8 mouse cellular contexts compared by ENCODE assay signal in the genomic region with DNA sequence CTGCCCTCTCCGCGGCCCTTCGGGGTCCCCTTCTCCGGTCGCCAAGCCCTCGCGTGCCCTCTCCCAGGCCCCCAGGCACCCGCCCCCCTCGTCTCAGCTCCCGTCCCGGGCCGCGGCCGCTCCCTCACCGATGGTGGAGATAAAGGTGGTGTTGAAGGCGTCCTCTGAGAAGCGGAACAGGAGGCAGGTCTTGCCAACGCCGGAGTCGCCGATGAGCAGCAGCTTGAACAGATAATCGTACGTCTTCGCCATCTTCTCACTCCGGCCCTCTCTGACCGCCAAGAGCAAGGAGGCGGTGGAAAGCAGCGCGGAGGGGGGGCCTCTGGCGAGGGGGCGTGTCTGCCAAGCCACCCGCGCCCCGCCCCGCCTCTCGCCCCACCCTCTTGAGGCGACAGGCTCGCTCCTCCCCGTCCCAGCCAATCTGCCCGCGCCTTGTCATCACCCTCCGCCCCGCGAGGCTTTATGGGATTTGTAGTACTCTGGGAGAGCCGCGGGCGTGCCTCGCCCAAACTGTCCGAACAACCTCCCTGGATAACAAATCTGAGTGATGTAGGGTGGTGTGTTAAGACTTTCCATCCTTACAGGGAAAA. TPM values are rescaled to one million over a fixed set of nuclear protein-coding genes. Genes with fewer than 3 reads are reported as not detected.
A peak's percentile ranks its signal among the peaks of the same experiment; 100 is the strongest.
DNase-seq lines count a peak whose midpoint lies in the region; ATAC-seq and TF ChIP-seq lines count a peak whose summit lies in the region.

A gene (minus strand): TSS at position 306 of the 590 bp plus-strand sequence.

- WGBS in heart, embryonic 12.5 days: 0% methylated on average over 47 of the region's 49 CpGs
- WGBS in kidney, postnatal 0 days: under 1% methylated on average over 48 of the region's 49 CpGs
- 1% methylated on average over 48 of the region's 49 CpGs for WGBS in liver, embryonic 11.5 days
- under 1% methylated on average over 42 of the region's 49 CpGs for WGBS in stomach, embryonic 14.5 days

- no peak for TF ChIP-seq CTCF in kidney, postnatal 0 days (IDR thresholded peaks at IDR 0.05; ENCODE audit: low read depth)

- H3K27ac ChIP-seq in heart, embryonic 12.5 days (ENCODE audit: poor library complexity, severe bottlenecking): peak within 1 kb of the TSS; percentile 80
- H3K27ac ChIP-seq in kidney, postnatal 0 days: peak within 1 kb of the TSS; percentile 88
- H3K27ac ChIP-seq in liver, embryonic 11.5 days (ENCODE audit: low read depth, low read length): peak within 1 kb of the TSS; percentile 90
- peak within 1 kb of the TSS; percentile 86 for H3K27ac ChIP-seq in stomach, embryonic 14.5 days (ENCODE audit: low read length)

- ATAC-seq in erythroid progenitor cell, adult 5-6 weeks (replicated peaks; ENCODE audit: low FRiP score, poor library complexity, severe bottlenecking): peak; percentile 84
- peak; percentile 96 for ATAC-seq in heart, embryonic 12.5 days (ENCODE audit: insufficient number of reproducible peaks, low FRiP score)
- ATAC-seq in kidney, postnatal 0 days (replicated peaks; ENCODE audit: low FRiP score, low read depth): peak; percentile 98
- peak; percentile 90 for ATAC-seq in liver, embryonic 11.5 days (replicated peaks; ENCODE audit: low FRiP score)
- peak; percentile 98 for ATAC-seq in stomach, embryonic 14.5 days (ENCODE audit: insufficient number of reproducible peaks, insufficient read depth, low FRiP score, low read depth)

- no peaks in the 10 kb centered on the region for H3K27me3 ChIP-seq in heart, embryonic 12.5 days (replicated peaks)
- no peaks in the 10 kb centered on the region for H3K27me3 ChIP-seq in kidney, postnatal 0 days (ENCODE audit: insufficient read depth, low read length)
- H3K27me3 ChIP-seq in liver, embryonic 11.5 days (replicated peaks; ENCODE audit: control insufficient read depth, insufficient read depth, low read length): no peaks in the 10 kb centered on the region
- H3K27me3 ChIP-seq in stomach, embryonic 14.5 days (ENCODE audit: control insufficient read depth, insufficient read depth, low read length): no peaks in the 10 kb centered on the region

- peaks cover 34% of the 10 kb centered on the region for H3K4me1 ChIP-seq in heart, embryonic 12.5 days (replicated peaks)
- H3K4me1 ChIP-seq in kidney, postnatal 0 days (replicated peaks; ENCODE audit: insufficient read depth, low read length): no peaks in the 10 kb centered on the region; the same call in none of the 2 replicates
- peaks cover 37% of the 10 kb centered on the region for H3K4me1 ChIP-seq in liver, embryonic 11.5 days (replicated peaks; ENCODE audit: control insufficient read depth, insufficient read depth, low read length)
- H3K4me1 ChIP-seq in stomach, embryonic 14.5 days (ENCODE audit: control insufficient read depth, insufficient read depth, low read length): peaks cover 13% of the 10 kb centered on the region; the same call in 1 of the 2 replicates

- peak within 1 kb of the TSS; percentile 80 for H3K9ac ChIP-seq in heart, embryonic 12.5 days
- H3K9ac ChIP-seq in kidney, postnatal 0 days (ENCODE audit: low read depth, low read length): peak within 1 kb of the TSS; percentile 84
- H3K9ac ChIP-seq in liver, embryonic 11.5 days (ENCODE audit: low read depth, low read length): peak within 1 kb of the TSS; percentile 96
- H3K9ac ChIP-seq in stomach, embryonic 14.5 days (replicated peaks; ENCODE audit: low read depth, low read length): peak within 1 kb of the TSS; percentile 86

- H3K36me3 ChIP-seq in heart, embryonic 12.5 days: no peaks in the 10 kb centered on the region
- H3K36me3 ChIP-seq in kidney, postnatal 0 days (ENCODE audit: insufficient read depth, low read length): no peaks in the 10 kb centered on the region
- no peaks in the 10 kb centered on the region for H3K36me3 ChIP-seq in liver, embryonic 11.5 days (ENCODE audit: control insufficient read depth, insufficient read depth, low read length)
- H3K36me3 ChIP-seq in stomach, embryonic 14.5 days (ENCODE audit: control insufficient read depth, insufficient read depth, low read length): no peaks in the 10 kb centered on the region

- DNase-seq in CD4-positive helper T cell, adult 2 months (ENCODE audit: low read depth, low spot score): peak; percentile 96
- peak; percentile 95 for DNase-seq in brain, embryonic 18.5 days (ENCODE audit: low read depth, low spot score)
- peak; percentile 98 for DNase-seq in kidney, postnatal 0 days (ENCODE audit: low spot score)
- peak; percentile 97 for DNase-seq in liver, embryonic 11.5 days (ENCODE audit: low spot score)
- peak; percentile 96 for DNase-seq in naive thymus-derived CD4-positive, alpha-beta T cell, adult 2 months (ENCODE audit: low read depth)

- no peaks in the 10 kb centered on the region for H3K9me3 ChIP-seq in heart, embryonic 12.5 days (replicated peaks)
- H3K9me3 ChIP-seq in kidney, postnatal 0 days (replicated peaks; ENCODE audit: low read length): no peaks in the 10 kb centered on the region
- no peaks in the 10 kb centered on the region for H3K9me3 ChIP-seq in liver, embryonic 11.5 days (ENCODE audit: control insufficient read depth, low read length)
- no peaks in the 10 kb centered on the region for H3K9me3 ChIP-seq in stomach, embryonic 14.5 days (ENCODE audit: control insufficient read depth, low read depth, low read length)

- peak within 1 kb of the TSS; percentile 77 for H3K4me3 ChIP-seq in heart, embryonic 12.5 days
- H3K4me3 ChIP-seq in kidney, postnatal 0 days (replicated peaks; ENCODE audit: low read depth, low read length): peak within 1 kb of the TSS; percentile 93
- H3K4me3 ChIP-seq in liver, embryonic 11.5 days (ENCODE audit: low read depth, low read length): peak within 1 kb of the TSS; percentile 96
- H3K4me3 ChIP-seq in stomach, embryonic 14.5 days (ENCODE audit: low read depth, low read length): peak within 1 kb of the TSS; percentile 77

- H3K4me2 ChIP-seq in heart, embryonic 12.5 days: peak within 1 kb of the TSS; percentile 91
- peak within 1 kb of the TSS; percentile 84 for H3K4me2 ChIP-seq in kidney, postnatal 0 days (ENCODE audit: low read length)
- peak within 1 kb of the TSS; percentile 94 for H3K4me2 ChIP-seq in liver, embryonic 11.5 days
- peak within 1 kb of the TSS; percentile 67 for H3K4me2 ChIP-seq in stomach, embryonic 14.5 days (replicated peaks; ENCODE audit: low read depth, low read length)

RNA-seq across cellular contexts. Expression of the gene that starts here (rescaled TPM):
- total RNA-seq in erythroid progenitor cell, adult 5-6 weeks (2015; ENCODE audit: low replicate concordance): 98.7 and 104 TPM in 2 replicates
- 113 and 121 TPM in 2 replicates for total RNA-seq in erythroid progenitor cell, adult 5-6 weeks (2017; ENCODE audit: low replicate concordance)
- polyA plus RNA-seq in heart, embryonic 12.5 days (2016; fragmentation: Nextera tagmentation; extraction: Ambion mirVana): 22.3 and 24.4 TPM in 2 replicates
- 9.3 and 10.9 TPM in 2 replicates for polyA plus RNA-seq in kidney, postnatal 0 days (2015; fragmentation: Nextera tagmentation; extraction: Ambion mirVana)
- 43.1 and 44.3 TPM in 2 replicates for polyA plus RNA-seq in liver, embryonic 11.5 days (2014; fragmentation: Nextera tagmentation; extraction: Ambion mirVana)
- 25.3 and 28.4 TPM in 2 replicates for polyA plus RNA-seq in stomach, embryonic 14.5 days (2014; fragmentation: Nextera tagmentation; extraction: Ambion mirVana)

Comparison
In these comparisons a context has a peak if more than half of its experiments do, and no peak if none do; other contexts are left out.
1. Peak in every context shown above with its lines: DNase-seq, ATAC-seq, H3K4me3 ChIP-seq and H3K27ac ChIP-seq.